Mouse (Mus musculus) CH12.LX (cell line): ENCODE results near the gene Ly6g5b. TPM values are rescaled to one million over a fixed set of nuclear protein-coding genes. Genes with fewer than 3 reads are reported as not detected.

ENCODE experiments used
- DNase-seq: peaks from one replicate; pipeline ENCODE4 v3.0.0-alpha.2; 2013; ENCODE audit errors: extremely low read depth
- H3K27ac ChIP-seq: 2 replicates; pipeline ENCODE4 v1.5.1; 2012; ENCODE audit warnings: low read depth, mild to moderate bottlenecking, control low read depth, moderate library complexity; ENCODE audit not compliant: insufficient read depth
- H3K27me3 ChIP-seq: replicated peaks from 2 replicates; pipeline ENCODE3; 2012; ENCODE audit warnings: inconsistent platforms
- H3K36me3 ChIP-seq, 2 experiments: replicated peaks in 1 of 2; 2 replicates each; pipeline versions ENCODE3 to v1.6.1; 2012; ENCODE audit warnings: inconsistent platforms in 1 of 2, low read length in 1 of 2, mild to moderate bottlenecking in 1 of 2, mixed read lengths in 1 of 2, moderate library complexity in 1 of 2; ENCODE audit not compliant: control insufficient read depth in 1 of 2, insufficient read depth in 1 of 2
- H3K4me1 ChIP-seq, 2 experiments: 2 replicates each; pipeline ENCODE4 v1.6.1; 2012; ENCODE audit warnings: inconsistent platforms in 1 of 2, moderate library complexity in 1 of 2; ENCODE audit not compliant: insufficient read depth in 2 of 2, control insufficient read depth in 1 of 2
- H3K4me2 ChIP-seq: 2 replicates; pipeline ENCODE4 v1.6.1; 2012; ENCODE audit warnings: low read depth, mild to moderate bottlenecking, control low read depth; ENCODE audit not compliant: poor library complexity, insufficient read depth, severe bottlenecking
- H3K4me3 ChIP-seq, 3 experiments: fragments of 150-350 bp in 1 of 3; sonication (generic) in 1 of 3; replicated peaks in 1 of 3; 2 replicates each; pipeline versions ENCODE3 to v1.5.1; 2011 to 2012; ENCODE audit warnings: low read depth in 2 of 3, low read length in 2 of 3, mild to moderate bottlenecking in 2 of 3, moderate library complexity in 2 of 3, control low read depth in 1 of 3, improper control_type of control experiment in 1 of 3, inconsistent platforms in 1 of 3, mixed read lengths in 1 of 3; ENCODE audit not compliant: poor library complexity in 1 of 3
- H3K79me2 ChIP-seq: replicated peaks from 2 replicates; pipeline ENCODE4 v1.6.1; 2012; ENCODE audit warnings: mild to moderate bottlenecking, moderate library complexity; ENCODE audit not compliant: control insufficient read depth, poor library complexity, insufficient read depth, severe bottlenecking; ENCODE audit errors: extremely low read depth
- H3K9ac ChIP-seq: 2 replicates; pipeline ENCODE4 v1.6.1; 2012; ENCODE audit warnings: low read depth, mild to moderate bottlenecking, control low read depth, moderate library complexity; ENCODE audit not compliant: insufficient read depth
- H3K9me3 ChIP-seq: replicated peaks from 2 replicates; pipeline ENCODE3; 2012; ENCODE audit warnings: low read length, inconsistent platforms, mixed read lengths
- BHLHE40 ChIP-seq: IDR thresholded peaks from 2 replicates; pipeline ENCODE4 v1.6.1; 2011; ENCODE audit warnings: mild to moderate bottlenecking, low read depth, low read length, improper control_type of control experiment
- CHD2 ChIP-seq: IDR thresholded peaks from 2 replicates; pipeline ENCODE4 v1.6.1; 2011; ENCODE audit warnings: low read length, improper control_type of control experiment
- CTCF ChIP-seq, 2 experiments: IDR thresholded peaks in 1 of 2; conservative IDR thresholded peaks in 1 of 2; 2 replicates each; pipeline ENCODE4 v1.5.1; 2011 to 2012; ENCODE audit warnings: low read depth in 2 of 2, low read length in 2 of 2, improper control_type of control experiment in 1 of 2, inconsistent platforms in 1 of 2, mild to moderate bottlenecking in 1 of 2, moderate library complexity in 1 of 2
- ELF1 ChIP-seq: IDR thresholded peaks from 2 replicates; pipeline ENCODE4 v1.6.1; 2014; ENCODE audit warnings: low read depth, mild to moderate bottlenecking, inconsistent platforms, low read length, improper control_type of control experiment
- ETS1 ChIP-seq: conservative IDR thresholded peaks from 2 replicates; pipeline ENCODE4 v1.6.1; 2012; ENCODE audit warnings: low read depth, mild to moderate bottlenecking, inconsistent platforms, low read length, improper control_type of control experiment, moderate library complexity
- IRF4 ChIP-seq: IDR thresholded peaks from 2 replicates; pipeline ENCODE4 v1.6.1; 2014; ENCODE audit warnings: low read depth, mild to moderate bottlenecking, inconsistent platforms, low read length, improper control_type of control experiment
- MAX ChIP-seq: IDR thresholded peaks from 2 replicates; pipeline ENCODE4 v1.6.1; 2011; ENCODE audit warnings: low read length, improper control_type of control experiment
- MAZ ChIP-seq: IDR thresholded peaks from 2 replicates; pipeline ENCODE4 v1.6.1; 2012; ENCODE audit warnings: low read depth, mild to moderate bottlenecking, inconsistent platforms, low read length, improper control_type of control experiment, moderate library complexity
- MEF2A ChIP-seq: IDR thresholded peaks from 2 replicates; pipeline ENCODE4 v1.6.1; 2014; ENCODE audit warnings: low read depth, mild to moderate bottlenecking, inconsistent platforms, low read length, improper control_type of control experiment, borderline replicate concordance
- NRF1 ChIP-seq: IDR thresholded peaks from 2 replicates; pipeline ENCODE4 v1.6.1; 2014; ENCODE audit warnings: low read depth, mild to moderate bottlenecking, inconsistent platforms, low read length, improper control_type of control experiment, moderate library complexity
- PAX5 ChIP-seq: IDR thresholded peaks from 2 replicates; pipeline ENCODE4 v1.6.1; 2012; ENCODE audit warnings: low read length, inconsistent platforms, mixed read lengths
- POLR2A ChIP-seq: IDR thresholded peaks from 2 replicates; pipeline ENCODE4 v1.6.1; 2011; ENCODE audit warnings: low read depth, mild to moderate bottlenecking, improper control_type of control experiment, low read length
- POLR2AphosphoS2 ChIP-seq: IDR thresholded peaks from 2 replicates; pipeline ENCODE4 v1.6.1; 2011; ENCODE audit warnings: low read depth, low read length, improper control_type of control experiment
- SMC3 ChIP-seq: IDR thresholded peaks from 2 replicates; pipeline ENCODE4 v1.6.1; 2011; ENCODE audit warnings: low read depth, low read length, improper control_type of control experiment
- TBP ChIP-seq: conservative IDR thresholded peaks from 2 replicates; pipeline ENCODE4 v1.6.1; 2011; ENCODE audit warnings: low read depth, low read length, improper control_type of control experiment
- TCF12 ChIP-seq: IDR thresholded peaks from 2 replicates; pipeline ENCODE4 v1.6.1; 2014; ENCODE audit warnings: low read depth, mild to moderate bottlenecking, inconsistent platforms, low read length, improper control_type of control experiment
- UBTF ChIP-seq: IDR thresholded peaks from 2 replicates; pipeline ENCODE4 v1.6.1; 2012; ENCODE audit warnings: low read depth, mild to moderate bottlenecking, inconsistent platforms, low read length, improper control_type of control experiment, moderate library complexity
- USF1 ChIP-seq: IDR thresholded peaks from 2 replicates; pipeline ENCODE4 v1.6.1; 2014; ENCODE audit warnings: low read depth, mild to moderate bottlenecking, inconsistent platforms, low read length, improper control_type of control experiment
- USF2 ChIP-seq: conservative IDR thresholded peaks from 2 replicates; pipeline ENCODE4 v1.6.1; 2011; ENCODE audit warnings: low read depth, low read length, improper control_type of control experiment
- ZKSCAN1 ChIP-seq: IDR thresholded peaks from 2 replicates; pipeline ENCODE4 v1.6.1; 2012; ENCODE audit warnings: low read depth, inconsistent platforms, low read length, improper control_type of control experiment, borderline replicate concordance
- ZMIZ1 ChIP-seq: IDR thresholded peaks from 2 replicates; pipeline ENCODE4 v1.6.1; 2012; ENCODE audit warnings: low read depth, mild to moderate bottlenecking, inconsistent platforms, low read length, improper control_type of control experiment
- dilution Hi-C: fragments of 300-500 bp; cut with MboI; formaldehyde crosslinking; loops from 2 replicates; pipeline ENCODE4 v1.14.3; 2020; ENCODE audit warnings: low sequenced_read_pairs; ENCODE audit not compliant: extremely low pct_unique_long_range_greater_than_20kb, extremely low pct_ligation_motif_present
- in situ Hi-C: fragments of 300-500 bp; cut with MboI; formaldehyde crosslinking; loops from 3 replicates; pipeline ENCODE4 v1.14.3; 2019; ENCODE audit warnings: low sequenced_read_pairs, low pct_ligation_motif_present, low pct_unique_long_range_greater_than_20kb, mixed read lengths
- polyA plus RNA-seq: library from polyadenylated mRNA; unstranded; fragments of >175 nt; gene quantifications from 2 replicates; pipeline ENCODE4 v1.2.1, GENCODE M21; 2012; ENCODE audit warnings: low read depth; ENCODE audit not compliant: insufficient read length
- total RNA-seq, 2 experiments: library from RNA; depleted of rRNA; stranded (reverse); fragments of 300-350 nt in 1 of 2; fragments of >200 nt in 1 of 2; gene quantifications; 2 replicates each; pipeline ENCODE4 v1.2.3; 2012 to 2014

Gene Ly6g5b
- total and polyA plus RNA-seq, 3 experiments: 0.30 to 1.1 (median 0.91) TPM

GRCm38 (mm10) chr17:35071454-35071853, 43.8 kb downstream of the Ly6g5b start:
- Histone ChIP-seq H3K4me1 (0 out of 4 replicates have a peak, but pooled peaks cover 2 to 4% of the 10 kb centered on the region in 2 experiments), H3K4me3 (no peak overlapping the region), H3K79me2 (no peaks in the 10 kb centered on the region), H3K9ac (no peak overlapping the region), H3K4me2 (no peak overlapping the region), H3K27ac (no peak overlapping the region), H3K9me3 (no peaks in the 10 kb centered on the region), H3K27me3 (no peaks in the 10 kb centered on the region), H3K36me3 (no peaks in the 10 kb centered on the region)
- TF ChIP-seq MAX: no peak
- no peak for TF ChIP-seq PAX5
- TF ChIP-seq UBTF: no peak
- TF ChIP-seq SMC3: no peak
- TF ChIP-seq ZKSCAN1: no peak
- no peak for TF ChIP-seq USF1
- TF ChIP-seq TCF12: no peak
- no peak for TF ChIP-seq CHD2
- TF ChIP-seq TBP: no peak
- no peak for TF ChIP-seq ELF1
- no peak for TF ChIP-seq POLR2A
- TF ChIP-seq ETS1: no peak
- no peak for TF ChIP-seq IRF4
- TF ChIP-seq MAZ: no peak
- TF ChIP-seq ZMIZ1: no peak
- TF ChIP-seq POLR2AphosphoS2: no peak
- no peak for TF ChIP-seq CTCF (conservative IDR thresholded peaks at IDR 0.05 in 1 of 2, IDR thresholded peaks at IDR 0.05 in 1 of 2; ENCODE audit: low read depth in 2 of 2, low read length in 2 of 2)
- TF ChIP-seq MEF2A: no peak
- dilution Hi-C loops (no loop called here), in situ Hi-C loops (no loop called here)
- DNase-seq: no peak

- Histone ChIP-seq H3K9ac (no peak overlapping the region), H3K9me3 (no peaks in the 10 kb centered on the region), H3K4me3 (no peak overlapping the region), H3K27me3 (no peaks in the 10 kb centered on the region), H3K36me3 (no peaks in the 10 kb centered on the region), H3K4me1 (0 out of 4 replicates have a peak, but pooled peaks cover 2 to 4% of the 10 kb centered on the region in 2 experiments), H3K27ac (no peak overlapping the region), H3K4me2 (no peak overlapping the region), H3K79me2 (no peaks in the 10 kb centered on the region)
- in situ Hi-C loops: no loop called here
- TF ChIP-seq NRF1 (no peak), POLR2A (no peak), ZMIZ1 (no peak), BHLHE40 (no peak), USF2 (no peak)
- dilution Hi-C loops: no loop called here
- DNase-seq: no peak
These were observed 44.5 kb downstream of the Ly6g5b start for GRCm38 (mm10) chr17:35070556-35071229.
